Mouse (Mus musculus) mesoderm, embryonic 11.5 days (tissue): ENCODE measurements around the gene Ikbke.
"Not testable (repeated sequence)": the region's sequence is repeated elsewhere in the genome, so short reads cannot be mapped to it uniquely, and the experiment has no call there.

ENCODE experiments used
- DNase-seq: peaks from one replicate; pipeline ENCODE4 v3.0.0-alpha.2; 2012; ENCODE audit warnings: low read depth, low spot score

Ikbke gene

DNA sequence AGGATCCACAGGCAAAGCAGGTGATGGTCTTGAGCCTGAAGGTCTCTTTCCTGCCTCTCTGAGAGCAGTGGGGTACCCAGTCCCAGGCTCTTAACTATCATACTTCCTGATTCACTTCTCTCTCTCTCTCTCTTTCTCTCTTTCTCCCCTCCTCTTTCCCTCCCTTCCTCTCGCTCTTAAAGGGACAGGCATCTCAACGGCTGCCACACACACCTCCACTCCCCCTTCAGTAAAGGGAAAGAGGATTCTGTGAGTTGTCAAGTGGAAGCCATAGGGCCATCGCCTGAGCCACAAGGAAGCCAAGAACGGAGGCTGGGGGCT lies at the start of gene Ikbke:
Gene Ikbke, minus strand, starts transcription at position 151 of the 321 bp plus-strand sequence.
- no peak for DNase-seq

DNA sequence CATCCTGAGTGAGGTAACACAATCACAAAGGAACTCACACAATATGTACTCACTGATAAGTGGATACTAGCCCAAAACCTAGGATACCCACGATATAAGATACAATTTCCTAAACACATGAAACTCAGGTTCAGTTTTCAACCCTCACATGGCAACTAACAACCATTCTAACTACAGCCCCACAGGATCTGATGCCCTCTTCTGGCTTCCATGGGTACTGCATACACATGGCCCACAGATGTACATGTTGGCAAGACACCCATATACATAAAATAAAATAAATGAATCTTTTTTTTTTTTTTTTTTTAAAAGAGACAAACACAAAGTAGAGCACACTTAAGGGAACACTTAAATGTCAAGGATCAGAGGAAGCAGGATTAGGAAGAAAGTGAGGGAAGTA lies 49.7 kb upstream of the Ikbke start:
- not testable (repeated sequence) for DNase-seq

DNA sequence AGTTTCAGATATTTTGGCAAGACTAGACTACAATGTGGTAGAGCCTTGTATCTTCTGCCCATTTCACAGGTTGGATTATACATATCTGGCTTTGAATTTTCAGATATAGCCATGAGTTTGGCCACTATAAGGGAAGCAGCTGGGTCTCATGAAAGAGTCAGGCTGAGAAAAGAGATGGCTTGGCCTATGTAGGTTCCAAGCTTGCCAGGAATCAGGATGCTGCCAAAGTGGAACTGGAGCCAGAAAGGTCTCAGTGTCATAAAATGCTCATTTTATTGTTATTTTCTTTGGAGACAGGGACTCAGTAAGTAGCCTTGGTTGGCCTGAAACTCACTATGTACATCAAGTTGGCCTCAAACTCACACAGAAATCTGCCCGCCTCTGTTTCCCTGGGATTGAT lies 47.8 kb upstream of the Ikbke start:
- no peak for DNase-seq

DNA sequence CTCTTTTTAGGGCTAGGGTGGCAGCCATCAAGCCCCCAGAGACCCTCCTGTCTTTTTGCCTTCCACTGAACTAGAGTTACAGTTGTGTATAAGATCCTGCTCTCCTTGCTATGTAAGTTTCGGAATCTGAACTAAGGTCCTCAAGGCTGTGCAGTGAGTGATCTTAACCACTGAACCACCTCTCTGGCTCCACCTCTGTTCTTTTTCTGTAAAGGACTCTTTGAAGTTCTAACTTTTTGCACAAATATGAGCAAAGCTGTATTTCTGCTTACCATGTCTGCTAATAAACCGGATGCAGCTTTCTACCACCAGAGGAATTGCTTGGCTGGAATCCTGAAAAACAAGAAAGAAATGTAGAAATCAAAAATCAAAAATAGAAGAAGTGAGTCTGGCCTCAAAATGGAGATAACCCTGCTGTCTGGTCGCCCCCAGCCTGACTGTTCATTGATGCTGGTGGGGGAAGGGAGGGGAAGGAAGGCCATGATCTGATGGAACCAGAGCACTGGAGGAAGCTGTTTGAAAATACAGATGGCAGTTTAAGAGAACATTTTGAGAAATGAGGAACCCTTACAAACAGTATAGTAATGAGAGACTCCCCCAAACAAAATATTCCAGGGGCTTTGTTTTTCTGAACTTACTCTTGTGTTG lies 45.5 kb upstream of the Ikbke start:
- DNase-seq, result no peak

DNA sequence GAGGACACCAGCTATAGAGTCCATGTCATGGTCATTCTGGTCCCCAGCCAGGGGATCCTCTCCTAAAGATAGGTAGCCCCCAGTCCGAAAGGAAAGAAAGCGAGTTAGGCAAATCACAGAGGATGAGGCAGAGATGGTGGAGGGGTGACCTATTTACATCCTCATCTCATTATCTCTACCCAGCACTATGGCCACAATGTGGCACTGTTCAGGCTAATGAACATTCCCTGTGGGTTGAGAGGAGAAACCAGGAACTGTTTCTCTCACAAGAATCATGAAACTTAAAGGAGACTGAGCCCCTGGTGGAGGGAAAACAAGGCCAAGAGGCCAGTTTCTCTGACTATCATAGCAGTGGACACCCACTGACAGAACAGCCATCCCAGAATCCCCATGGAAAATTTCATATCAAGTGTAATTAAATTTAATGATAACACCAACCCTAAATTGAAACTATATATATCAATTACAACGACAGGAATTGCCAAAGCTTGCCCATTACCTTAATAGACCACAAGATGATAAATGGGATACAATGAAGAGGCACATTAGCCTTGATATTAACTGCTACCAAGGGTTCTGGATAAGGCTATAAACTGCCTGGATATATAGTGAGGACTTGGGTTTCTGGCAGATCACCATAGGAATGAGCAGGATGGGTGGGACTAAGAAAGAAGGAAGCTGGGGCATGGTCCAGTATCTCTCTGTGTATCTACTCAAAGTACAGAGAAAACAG lies 40.4 kb upstream of the Ikbke start:
- DNase-seq, result no peak

DNA sequence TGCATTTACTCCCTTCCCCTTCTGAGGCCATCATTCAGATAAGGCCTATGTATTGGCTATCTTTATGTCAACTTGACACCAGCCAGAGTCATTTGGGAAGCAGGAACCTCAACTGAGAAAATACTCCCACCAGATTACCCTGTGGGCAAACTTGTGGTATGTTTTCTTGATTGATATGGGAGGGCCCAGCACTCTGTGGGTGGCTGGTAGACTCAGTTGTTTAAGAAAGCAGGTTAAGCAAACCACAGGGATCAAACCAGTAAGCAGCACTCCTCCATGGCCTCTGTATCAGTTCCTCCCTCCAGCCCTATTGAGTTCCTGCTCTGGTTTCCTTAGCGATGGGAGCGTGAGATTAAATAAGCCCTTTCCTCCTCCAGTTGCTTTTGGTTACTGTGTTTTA lies 39.0 kb upstream of the Ikbke start:
- DNase-seq, result no peak

DNA sequence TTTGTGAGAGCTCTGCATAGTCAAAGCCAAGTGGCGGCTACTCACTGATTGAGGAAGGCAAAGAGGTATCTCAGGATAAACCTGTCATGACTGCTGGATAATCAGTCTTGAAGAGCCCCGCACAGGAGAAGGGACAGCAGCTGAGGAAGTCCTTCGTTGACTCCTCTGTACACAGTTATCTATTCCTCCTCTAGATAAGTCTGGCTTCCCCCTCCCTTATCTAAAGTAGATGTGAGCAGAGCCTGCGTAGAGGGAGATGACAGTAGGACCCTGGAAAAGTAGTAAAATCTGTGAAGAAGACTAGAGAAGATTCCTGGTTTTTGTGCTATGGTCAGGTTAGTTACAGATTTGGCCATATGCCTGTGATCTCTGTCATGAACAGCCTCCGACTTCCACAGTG lies 38.2 kb upstream of the Ikbke start:
- DNase-seq, result no peak

DNA sequence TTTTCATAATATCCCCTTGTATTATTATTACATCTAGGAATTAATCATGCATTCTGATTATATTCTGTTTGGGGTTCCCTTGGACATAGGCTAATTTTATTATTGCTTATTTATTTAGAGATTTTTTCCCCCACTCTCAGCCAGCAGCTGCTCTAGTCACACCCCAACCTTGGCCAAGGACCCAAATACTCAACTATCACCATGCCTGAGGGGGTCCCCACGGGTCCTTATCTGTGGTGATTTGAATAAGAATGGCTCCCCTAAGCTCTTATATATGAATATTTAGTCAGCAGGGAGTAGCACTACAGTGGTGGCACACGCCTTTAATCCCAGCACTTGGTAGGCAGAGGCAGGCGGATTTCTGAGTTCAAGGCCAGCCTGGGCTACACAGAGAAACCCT lies 31.9 kb upstream of the Ikbke start:
- no peak for DNase-seq

DNA sequence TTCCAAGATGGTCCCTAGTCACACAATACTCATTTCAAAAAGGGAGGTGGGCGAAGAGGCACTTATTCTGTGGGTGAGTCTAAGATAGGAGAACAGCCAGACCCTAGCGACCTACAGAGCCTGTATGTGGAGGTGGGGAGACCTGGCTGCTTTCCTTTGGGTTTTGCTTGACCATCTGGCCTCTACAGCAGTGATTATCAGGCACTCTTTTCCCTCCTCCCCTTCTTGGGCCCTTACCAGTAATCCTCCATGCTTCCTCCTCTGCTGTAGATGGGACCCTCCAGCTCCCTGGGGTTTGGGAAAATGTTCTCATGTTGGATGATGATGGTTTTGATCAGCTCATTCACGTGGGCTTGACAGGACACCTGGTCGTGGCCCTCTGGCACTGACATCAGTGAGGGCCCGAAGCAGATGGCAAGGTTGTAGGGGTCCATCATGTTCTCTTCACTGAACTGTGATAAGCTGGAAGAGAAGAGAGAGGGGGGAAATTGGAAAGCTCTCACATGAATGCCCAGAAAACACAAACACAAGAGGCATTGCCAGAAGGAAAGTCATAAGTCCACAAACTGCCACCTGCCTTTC lies 30.9 kb upstream of the Ikbke start:
- DNase-seq, result no peak

DNA sequence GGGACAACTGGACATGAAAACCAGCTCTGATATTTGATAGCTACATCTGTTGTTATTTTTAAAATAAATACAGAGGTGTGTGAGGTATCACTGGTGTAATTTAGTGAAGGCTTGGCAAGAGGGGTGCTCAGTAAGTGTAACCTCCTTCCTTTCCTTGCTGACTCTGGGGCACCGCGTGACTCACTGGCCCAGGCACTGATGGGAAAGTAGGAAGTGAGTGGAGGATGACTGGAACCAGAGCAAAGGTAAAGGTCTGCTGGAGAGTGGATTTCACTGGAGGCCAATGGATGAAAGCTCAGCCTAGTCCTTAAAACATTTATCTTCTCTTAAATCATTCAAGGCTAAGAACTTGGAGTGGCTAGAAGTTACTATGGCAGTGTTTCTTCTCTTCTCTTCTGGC lies 21.3 kb upstream of the Ikbke start:
- DNase-seq, result no peak

DNA sequence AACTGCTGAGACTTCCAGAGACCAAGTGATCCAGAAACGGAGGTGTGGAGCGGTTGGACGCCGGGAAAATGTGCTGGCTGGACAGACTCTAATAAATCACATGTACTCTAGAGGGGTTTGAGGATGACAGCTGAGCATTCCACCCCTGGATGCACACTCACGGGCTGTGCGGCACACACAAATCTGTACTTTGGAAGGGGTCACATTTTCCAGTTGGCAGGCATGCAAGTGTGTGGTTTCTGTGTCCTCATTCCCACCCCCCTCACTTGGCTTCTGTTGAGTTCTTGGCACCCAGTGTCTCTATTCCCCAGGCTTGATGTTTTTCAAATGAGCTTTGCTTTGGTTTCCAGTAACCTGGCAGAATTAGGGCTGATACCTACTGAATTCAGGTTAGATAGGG lies 20.4 kb upstream of the Ikbke start:
- no peak for DNase-seq

DNA sequence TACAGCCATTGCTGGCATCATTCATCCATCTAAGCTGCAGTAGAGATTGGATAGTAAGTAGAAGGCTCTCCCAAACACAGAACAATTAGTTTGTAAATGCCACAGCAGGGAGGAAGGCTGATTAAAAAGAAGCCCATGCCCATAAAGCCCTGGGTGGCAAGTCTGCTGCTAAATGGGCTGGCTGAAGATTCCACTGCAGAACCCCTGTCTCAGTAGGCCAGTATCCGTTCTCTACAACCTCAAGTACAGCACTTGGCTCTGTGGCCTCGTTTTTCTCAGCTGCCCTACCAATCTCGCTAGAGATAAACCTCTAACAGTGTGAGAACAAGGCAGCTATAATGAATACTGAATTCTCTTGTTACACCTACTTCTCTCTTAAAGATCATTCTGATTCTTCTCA lies 19.8 kb upstream of the Ikbke start:
- DNase-seq, result no peak

DNA sequence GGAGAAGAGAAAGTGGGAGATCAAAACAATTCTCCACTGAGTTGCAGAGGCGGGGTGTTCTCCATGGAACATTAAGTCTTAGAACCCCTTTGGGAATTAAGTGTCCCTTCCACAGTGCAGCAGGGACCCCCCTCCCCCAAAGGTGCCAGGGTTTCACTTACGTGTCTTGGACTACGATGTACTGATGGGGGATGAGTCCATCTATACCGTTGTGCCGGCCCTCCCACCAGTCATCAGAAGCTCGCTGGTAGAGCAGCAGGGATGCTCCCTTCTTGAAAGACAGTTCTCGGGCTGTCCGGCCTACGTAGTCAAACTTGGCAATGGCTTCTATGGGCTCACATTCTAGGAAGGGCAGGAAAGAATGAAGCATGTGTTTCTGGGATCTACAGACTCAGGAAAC lies 18.8 kb upstream of the Ikbke start:
- DNase-seq, result no peak

DNA sequence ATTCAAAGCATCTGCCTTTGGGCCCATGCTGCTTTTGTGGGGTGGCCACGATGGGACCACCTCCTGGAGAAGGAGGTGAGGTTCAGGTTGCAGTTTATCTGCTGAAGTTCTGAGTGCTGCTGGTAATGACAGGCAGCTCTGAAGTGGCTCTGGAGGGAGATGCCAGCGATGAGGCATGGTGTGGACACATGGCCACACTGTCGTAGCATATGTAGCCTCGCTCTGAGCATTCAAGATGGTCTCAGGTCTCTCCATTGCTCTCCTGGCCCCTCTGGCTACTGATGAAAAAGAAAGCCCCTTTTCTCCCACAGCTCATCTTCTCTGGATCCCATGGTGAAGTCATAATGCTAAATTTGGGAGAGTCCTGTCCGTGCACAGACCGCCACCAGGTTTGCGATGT lies 17.3 kb upstream of the Ikbke start:
- no peak for DNase-seq

DNA sequence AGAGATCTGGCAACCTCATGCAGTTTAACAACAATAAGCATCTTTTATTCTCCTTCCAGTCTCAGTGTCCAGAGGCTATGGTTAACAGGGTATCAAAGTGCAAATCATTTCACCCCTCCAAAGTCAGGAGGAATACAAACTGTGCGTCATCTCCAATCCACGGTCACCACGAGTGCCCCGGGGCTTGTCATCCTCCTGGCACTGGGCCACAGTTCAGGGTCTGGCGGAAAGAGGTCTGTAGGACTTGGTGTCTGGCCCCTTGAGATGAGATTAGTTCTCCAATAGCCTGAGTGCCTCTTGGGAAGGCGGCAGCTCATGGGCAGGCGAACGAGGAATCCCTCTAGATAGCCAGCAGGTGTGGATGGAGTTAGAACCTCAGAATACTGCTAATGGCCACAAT lies 15.8 kb upstream of the Ikbke start:
- no peak for DNase-seq

DNA sequence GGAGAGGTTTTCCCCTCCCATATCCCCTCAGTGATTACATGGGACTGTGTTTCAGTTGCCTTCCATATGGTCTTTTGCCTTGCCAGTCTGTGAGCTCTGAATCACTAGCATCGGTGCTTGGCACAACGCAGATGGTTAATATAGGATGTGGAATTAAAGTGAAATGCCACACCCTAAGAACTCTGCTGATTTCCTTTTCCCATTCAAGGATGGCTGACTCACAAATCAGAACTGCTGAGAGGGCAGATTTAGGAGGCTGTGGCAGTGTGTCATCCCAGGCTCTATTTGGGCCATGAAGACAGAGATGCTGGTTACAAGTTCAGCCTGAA lies 14.5 kb upstream of the Ikbke start:
- DNase-seq, result no peak

DNA sequence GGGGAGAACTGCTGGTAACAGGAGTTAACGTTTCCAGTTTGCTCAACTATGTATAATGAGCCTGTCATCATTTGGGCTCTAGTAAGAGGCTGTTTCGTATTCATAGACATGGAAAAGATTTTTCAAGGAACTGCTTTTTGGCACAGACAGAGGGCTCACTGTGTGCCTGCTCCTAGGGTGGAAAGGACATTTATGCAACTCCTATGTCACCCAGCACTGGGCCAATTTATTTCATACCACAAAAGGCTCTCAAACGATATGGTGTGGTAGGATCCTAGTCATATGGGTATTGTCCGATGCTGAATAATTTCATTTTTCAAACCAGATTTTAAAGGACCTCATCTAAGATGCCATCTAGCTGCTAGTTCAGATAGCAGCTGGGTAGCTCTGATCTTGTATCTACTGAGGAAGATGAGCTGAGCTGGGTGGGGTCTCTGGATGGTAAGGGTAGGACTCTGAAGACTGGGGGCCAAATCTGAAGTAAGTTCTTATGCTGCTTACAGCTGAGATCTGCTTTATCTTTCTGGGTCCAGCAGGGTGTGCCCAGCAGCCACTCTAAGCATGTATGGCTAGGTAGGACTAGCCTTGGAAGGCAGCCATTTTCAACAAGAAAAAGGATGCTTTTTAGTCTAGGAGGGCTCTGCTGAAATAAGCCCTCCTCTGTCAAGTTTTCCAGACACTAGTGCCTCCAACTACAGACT lies 14.0 kb upstream of the Ikbke start:
- DNase-seq, result no peak

DNA sequence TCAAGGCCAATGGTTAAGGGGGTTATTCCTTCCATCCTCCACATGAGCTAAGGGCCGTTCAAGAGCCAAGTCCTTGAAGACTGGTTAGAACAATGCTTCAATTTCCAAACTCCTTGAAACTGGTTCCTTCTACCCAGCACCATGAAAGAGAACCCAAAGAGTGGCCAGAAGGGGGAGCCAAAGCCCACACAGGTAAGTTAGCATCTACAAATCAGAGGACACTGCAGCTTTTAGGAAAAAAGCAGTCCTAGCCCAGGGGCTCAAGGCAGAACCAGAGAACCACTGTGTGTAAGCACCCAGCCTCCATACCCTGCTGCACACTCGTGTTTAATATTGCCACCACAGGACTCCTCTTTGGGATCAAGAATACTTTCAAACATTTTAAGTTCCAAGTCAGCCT lies 11.2 kb upstream of the Ikbke start:
- DNase-seq, result peak; percentile 67

DNA sequence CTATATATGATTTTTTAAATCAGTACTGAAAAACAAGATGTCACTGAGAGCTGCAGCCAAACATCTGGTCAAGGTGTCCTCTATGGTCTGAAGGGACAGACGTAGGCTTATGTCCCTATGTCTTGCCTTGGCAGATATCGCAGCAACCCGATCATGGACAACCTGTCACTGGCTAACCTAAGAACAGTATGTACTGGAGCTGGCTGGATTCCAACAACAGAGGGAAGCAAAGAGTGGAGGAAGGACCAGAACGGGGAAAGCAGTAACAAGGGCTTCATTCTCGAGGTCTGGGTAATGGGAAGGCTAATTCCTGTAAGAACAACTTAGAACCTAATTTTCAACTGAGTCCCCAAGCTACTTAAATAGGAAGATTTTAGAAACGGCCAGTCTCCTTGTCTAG lies 9.5 kb upstream of the Ikbke start:
- no peak for DNase-seq

DNA sequence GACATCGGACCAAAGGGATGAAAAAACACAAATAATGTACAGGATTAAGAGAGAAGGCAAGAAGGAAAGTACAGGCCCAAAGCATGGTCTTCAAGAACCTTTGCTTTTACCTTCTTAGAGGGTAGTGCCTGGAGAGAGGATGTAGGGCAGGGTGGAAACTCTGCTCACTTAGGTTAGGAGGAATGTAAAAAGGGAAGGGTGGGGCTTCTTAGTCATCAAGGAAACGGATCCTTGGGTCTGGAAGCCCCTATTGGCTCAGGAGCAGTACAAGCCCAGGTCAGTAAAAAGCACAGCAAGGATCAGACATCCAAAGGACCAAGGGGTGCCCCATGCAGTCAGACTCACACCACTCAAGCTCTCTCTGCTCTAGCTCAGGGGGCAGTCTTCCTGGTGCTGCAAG lies 7.9 kb upstream of the Ikbke start:
- DNase-seq, result no peak

DNA sequence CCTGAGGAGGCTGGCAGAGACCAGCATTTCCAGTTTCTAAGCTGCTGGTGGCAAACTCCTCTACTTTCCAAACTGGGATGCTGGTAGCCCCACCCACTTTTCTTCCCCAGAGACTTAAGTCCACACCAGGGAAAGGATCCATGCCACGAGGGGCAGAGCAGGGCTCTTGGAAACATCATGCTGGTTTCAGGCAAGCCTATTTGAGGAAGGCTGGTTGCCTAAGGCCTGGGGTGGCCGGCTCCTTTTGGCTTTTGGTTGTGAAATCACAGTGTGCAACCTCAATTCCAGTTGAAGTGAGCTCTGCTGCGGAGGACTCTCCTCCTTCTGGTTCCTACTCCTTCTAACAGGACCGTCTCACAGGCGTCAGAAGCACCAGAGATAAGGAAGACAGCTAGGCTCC lies 7.4 kb upstream of the Ikbke start:
- DNase-seq, result no peak

DNA sequence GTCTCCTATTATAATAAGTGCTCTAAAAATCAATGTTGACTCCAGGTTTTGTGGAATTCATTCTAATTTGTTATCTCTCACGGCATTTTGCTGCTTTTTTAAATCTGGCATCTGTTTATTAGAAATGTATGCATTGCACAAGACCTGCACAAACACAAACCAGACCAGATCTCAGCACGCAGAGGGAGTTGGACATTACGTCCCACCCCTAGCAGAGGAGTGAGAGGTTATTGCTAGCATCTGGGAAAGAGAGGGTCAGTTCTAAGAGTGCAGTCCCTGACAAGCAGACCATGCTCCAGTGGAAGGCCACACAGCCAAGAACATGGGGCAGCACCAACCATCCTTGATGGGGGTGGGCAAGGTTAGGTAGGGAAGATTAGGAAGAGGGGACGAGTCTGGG lies 5.2 kb upstream of the Ikbke start:
- no peak for DNase-seq

DNA sequence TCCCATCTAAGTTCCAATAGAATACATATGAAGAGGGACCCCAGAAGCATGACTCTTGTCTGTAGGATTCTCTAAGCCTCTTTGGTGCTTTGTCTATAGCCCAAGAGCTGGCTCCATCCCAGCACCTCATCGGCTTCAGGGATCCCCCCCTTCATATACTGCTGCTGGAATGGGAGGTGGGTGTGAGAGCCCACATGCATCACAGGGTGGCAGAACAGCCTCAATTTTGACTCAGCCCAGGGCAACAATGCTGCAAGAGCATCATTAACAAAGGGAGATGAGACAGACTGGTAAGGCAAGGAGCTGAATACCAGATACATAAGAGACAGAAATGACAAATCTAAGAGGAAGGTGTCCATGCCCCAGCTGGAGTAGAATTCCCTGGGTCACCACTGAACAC lies 4.8 kb upstream of the Ikbke start:
- no peak for DNase-seq
